Mouse (Mus musculus) naive thymus-derived CD4-positive, alpha-beta T cell, adult 2 months (primary cell): ENCODE results near the gene Gm45711.
"Not testable (repeated sequence)": the region's sequence is repeated elsewhere in the genome, so short reads cannot be mapped to it uniquely, and the experiment has no call there.

ENCODE experiments used
- DNase-seq: peaks from one replicate; pipeline ENCODE4 v3.0.0-alpha.2; 2011; ENCODE audit warnings: low read depth

Gm45711 gene

DNA sequence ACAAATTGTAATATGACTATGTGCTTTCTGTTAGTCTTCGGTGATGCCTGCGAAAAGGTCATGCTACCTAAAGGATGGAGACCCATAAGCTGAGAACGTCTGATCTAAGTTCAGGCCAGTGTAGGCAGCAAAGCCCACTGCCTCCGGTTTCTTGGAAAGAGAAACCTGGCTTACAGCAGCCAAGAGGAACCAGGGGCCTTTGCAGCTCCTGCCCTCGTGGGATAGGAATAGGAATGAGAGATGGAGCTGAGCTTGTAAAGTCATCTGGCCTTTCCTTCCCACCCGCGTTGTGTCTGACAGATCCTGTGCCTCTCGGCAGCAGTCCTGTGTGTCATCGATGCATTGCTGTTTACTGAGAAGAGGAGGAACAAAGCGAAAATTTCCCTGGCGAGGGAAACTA lies 11.4 kb upstream of the Gm45711 start, which contains the start of gene Gm11020:
Gm11020 (plus strand) TSS at position 301 of the 400 bp plus-strand sequence.
- not testable (repeated sequence) for DNase-seq

DNA sequence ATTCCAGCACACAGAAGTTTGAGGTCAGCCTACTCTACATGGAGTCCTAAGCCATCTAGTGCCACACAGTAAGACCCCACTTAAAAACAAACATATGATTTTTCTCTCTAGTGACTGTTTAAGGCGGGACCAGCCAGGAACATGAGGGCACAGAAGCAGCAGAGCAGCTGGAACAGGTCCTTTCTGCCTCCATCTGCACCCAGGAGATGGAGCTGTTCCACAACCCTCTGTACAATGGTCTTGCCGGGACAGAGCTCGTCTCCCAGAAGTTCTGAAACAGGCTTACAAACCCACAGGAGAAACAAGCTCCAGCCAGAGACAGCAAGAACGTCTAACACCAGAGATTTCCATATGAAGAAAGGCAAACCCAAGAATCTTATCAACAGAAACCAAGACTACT lies 3.4 kb upstream of the Gm45711 start:
- DNase-seq, result no peak

DNA sequence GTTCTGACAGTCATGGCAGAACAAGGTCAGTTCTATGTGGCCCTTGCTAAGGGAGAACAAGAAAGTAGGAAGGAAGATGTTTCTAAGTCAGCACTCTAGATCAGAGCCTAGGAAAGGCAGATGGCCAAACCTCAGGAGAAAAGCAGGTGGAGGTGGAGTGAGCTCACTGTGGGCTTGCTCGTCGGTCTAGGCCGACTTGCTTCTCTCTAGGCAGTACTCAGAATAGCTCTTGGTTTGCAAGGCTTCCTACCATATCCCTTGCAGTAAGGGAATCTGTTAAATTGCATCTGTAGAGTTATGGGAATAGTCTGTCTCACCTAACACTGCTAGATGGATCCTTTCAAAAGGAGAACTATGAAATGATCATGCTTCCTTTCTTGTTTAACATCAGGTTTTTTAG lies 2.1 kb upstream of the Gm45711 start:
- DNase-seq, result not testable (repeated sequence)

DNA sequence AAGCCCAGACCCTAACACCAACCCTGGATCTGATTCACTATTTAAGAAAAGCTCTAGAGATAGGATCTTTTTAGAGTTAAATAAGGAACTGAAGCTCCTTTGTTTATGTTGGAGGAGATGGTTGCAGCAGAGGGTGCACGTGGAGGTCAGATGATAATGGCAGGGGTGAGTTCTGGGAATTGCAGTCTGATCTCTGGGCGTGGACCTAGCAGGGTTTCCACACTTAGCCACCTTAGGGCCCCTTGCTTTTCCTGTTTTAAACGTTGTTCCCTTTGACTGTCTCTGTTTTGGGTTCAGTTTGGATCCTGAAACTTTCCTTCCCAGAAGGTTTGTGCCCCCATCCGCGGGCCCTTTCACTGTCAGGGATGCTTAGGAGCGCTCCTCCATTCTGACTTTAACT lies 1.5 kb downstream of the Gm45711 start:
- DNase-seq, result not testable (repeated sequence)

- no peak for DNase-seq
Measured at GRCm38 (mm10) chr8:104304962-104305361, 4.9 kb downstream of the Gm45711 start.

DNA sequence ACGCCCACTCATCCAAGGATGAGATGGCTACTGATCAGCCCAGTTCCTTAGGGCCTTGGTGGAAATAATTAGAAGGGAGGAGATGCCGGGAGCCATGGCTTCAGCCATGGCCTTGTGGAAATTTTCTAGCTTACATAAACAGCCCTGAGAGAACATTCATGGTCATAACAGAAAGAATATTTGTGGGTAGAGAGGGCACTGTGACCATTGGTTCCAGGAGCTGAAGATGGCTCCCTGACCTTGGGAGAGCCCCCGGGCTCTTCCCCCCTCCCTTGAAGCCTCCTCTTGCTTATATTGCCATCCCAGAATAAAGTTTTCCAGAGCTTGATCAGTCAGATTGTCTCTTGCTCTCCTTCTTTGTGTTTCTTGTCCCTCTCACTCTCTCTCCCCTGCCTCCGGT lies 7.3 kb downstream of the Gm45711 start:
- DNase-seq, result not testable (repeated sequence)

DNA sequence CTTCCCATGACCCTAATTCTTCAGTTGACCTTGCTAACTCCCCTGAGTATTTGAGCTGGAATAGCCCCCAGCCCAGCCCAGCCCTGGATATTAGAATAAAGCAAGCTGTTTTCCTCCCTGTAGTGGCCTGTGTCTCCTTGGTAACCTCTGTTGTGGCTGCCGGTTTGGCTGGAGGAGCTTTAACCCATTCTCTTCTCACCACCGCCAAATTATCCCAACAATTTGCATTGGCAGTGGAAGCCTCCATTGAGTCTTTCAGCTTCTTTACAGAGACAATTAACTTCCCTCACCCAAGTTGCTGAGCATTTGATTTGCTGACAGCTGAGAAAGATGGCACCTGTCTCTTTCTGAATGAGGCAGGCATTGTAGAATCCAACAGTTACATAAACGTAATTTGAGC lies 8.3 kb downstream of the Gm45711 start:
- not testable (repeated sequence) for DNase-seq

- no peak for DNase-seq
Measured at GRCm38 (mm10) chr8:104294396-104294795, 15.5 kb downstream of the Gm45711 start.

- DNase-seq, result not testable (repeated sequence)
Measured at GRCm38 (mm10) chr8:104293081-104293480, 16.8 kb downstream of the Gm45711 start, which contains the start of gene Cmtm2a. Gene Cmtm2a, minus strand, starts transcription at chr8:104293181.

GRCm38 (mm10) chr8:104268937-104269440 lies 40.9 kb downstream of the Gm45711 start:
- no peak for DNase-seq

- DNase-seq, result no peak
Measured at GRCm38 (mm10) chr8:104268368-104268767, 41.5 kb downstream of the Gm45711 start.

DNA sequence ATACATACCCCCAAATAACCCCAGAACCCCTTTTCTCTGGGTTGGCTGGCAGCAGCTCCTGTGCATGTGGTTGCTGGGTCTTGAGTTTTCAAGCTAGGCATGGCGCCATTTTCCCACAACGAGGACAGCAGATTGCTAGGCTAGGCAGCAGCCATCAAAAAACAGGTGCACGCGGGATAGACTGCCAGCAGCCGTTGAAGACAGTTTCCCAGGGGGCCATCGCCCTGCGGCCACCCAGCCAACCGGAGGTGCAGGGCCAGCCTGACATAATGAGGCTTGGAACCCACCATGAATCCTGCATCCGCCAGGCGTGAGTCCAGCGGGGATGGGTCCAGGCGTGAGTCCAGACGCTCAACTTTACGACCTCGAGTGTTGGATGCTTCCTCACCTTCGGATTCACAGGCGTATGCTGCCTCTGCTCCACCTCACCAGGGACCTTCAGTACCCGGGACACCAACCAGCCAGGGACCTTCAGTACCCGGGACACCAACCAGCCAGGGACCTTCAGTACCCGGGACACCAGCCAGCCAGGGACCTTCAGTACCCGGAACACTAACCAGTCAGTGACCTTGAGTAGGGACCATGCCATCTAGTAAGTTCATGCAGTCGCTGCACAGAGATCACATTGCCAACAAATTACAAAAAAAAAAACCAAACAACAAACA lies 45.5 kb downstream of the Gm45711 start:
- not testable (repeated sequence) for DNase-seq

DNA sequence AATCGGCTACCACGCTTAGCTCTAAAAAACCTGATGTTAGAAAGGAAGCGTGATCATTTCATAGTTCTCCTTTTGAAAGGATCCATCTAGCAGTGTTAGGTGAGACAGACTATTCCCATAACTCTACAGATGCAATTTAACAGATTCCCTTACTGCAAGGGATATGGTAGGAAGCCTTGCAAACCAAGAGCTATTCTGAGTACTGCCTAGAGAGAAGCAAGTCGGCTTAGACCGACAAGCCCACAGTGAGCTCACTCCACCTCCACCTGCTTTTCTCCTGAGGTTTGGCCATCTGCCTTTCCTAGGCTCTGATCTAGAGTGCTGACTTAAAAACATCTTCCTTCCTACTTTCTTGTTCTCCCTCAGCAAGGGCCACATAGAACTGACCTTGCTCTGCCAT lies 48.1 kb downstream of the Gm45711 start:
- DNase-seq, result not testable (repeated sequence)

- peak; percentile 80 for DNase-seq
Measured at GRCm38 (mm10) chr8:104253016-104253415, 56.9 kb downstream of the Gm45711 start.

- no peak for DNase-seq
Measured at GRCm38 (mm10) chr8:104251461-104251860, 58.4 kb downstream of the Gm45711 start.

DNA sequence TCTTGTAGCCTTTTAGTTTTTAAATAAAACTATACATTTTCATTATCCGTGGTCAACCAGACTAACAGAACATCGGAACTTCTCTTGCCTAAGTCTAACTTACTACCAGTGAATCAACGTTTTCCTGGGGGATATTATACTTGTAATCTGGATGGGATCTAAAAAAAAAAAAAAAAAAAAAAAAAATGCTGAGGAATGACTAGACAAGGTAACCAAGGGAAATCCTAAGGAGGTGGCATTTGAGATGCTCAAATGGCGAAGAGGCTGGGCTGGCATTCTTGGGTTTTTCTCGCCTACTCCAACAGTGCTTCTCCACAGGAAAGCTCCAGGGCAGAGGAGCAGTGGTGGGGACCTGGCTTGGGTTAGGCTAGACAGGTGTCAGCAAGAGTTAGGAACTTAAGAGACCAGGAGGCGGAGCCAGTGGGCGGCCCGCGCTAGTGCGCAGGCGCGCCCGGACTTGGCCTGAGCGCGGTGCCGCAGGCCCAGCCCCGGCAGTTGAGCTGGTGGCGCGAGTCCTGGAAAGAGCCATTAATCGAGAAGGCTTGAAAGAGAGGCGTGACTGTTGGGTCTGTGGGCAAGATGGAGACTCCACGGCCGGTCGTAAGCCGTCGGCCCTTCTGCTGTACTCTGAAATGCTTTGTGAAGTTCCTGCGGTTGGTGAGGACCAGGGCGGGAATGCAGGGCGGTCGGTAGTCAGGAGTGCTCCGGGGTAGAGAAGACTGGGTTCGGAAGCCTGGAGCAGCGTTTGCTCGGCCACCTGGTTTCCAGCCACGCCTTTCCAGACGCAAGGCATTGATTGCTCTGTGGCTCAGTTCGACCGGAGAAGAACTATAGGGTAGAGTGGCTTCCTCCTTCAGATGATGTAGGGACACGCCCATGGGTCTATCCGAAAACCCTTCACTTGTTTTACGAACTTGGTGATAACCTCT lies 59.2 kb downstream of the Gm45711 start, which contains the start of gene Cklf:
Cklf (plus strand) TSS at position 423 of the 929 bp plus-strand sequence.
- DNase-seq, result peak; percentile 91

GRCm38 (mm10) chr8:104249442-104249996 lies 60.4 kb downstream of the Gm45711 start:
- DNase-seq, result no peak

GRCm38 (mm10) chr8:104248276-104248675 lies 61.6 kb downstream of the Gm45711 start, which contains the start of gene Tk2:
Gene Tk2, minus strand, starts transcription at chr8:104248558.
- peak; percentile 87 for DNase-seq

DNA sequence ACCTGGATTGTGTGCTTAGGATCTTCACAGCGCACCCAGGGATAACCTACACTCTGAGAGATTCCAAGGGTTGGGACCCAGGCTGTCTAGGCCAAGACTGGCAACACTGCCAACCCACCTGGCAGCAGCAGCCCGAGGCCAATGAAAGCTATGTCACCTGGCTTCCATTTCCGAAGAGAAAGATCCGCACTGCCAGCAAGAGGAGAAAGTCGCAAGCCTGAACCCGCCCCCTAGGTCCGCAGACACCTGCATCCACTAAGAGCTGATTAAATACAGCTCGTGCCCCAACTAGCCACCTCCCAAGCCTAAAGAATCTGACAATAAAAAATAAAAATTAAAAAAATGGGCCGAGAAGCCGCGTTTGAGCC lies 62.0 kb downstream of the Gm45711 start:
- DNase-seq, result peak; percentile 70

- peak; percentile 81 for DNase-seq
Measured at GRCm38 (mm10) chr8:104247054-104247907, 62.6 kb downstream of the Gm45711 start.

GRCm38 (mm10) chr8:104246621-104247020 lies 63.3 kb downstream of the Gm45711 start:
- no peak for DNase-seq
